Mouse (Mus musculus) frontal cortex, postnatal 14 days (tissue): ENCODE measurements around the gene Nrxn1.

Source experiments
- DNase-seq, 2 experiments: peaks; one replicate each; pipeline ENCODE4 v3.0.0; 2022; ENCODE audit warnings: low spot score in 2 of 2

Nrxn1 gene

DNA sequence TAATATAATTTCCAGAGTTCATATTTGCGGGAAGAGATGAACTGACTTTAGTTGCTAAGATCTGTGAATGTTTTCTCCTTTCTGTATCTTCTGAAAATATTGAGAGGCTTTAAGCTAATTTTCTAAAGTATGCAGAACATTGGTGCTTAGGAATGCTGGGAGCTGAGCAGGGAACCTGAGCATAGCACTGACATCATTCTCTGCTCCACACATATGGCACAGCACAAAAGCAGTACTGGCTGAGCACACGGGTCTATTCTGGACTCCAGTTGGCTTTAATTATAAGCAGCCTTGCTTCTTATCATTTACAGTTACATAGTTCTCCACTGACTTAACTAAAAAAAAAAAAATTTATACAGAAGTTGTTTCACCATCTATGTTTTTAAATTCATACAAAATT is 641.5 kb downstream of the Nrxn1 start:
- DNase-seq, result no peak

DNA sequence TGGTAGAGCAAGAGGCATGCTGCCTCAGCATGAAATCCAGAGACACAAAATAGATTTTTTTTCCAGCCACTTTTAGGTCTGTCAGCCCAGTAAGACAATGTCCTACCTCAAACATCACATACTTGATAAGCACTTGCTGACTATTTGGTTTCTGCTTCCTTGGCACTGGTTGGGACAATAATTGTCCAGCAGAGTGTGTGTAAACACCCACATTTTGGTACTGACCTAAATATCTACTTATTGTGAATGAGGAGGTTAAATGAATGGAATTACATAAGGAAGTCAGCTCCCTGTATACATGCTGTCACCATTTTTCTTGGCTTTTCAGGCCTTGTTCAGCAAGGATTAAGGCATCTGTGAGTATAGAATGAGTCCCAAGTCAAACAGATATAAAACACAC is 649.8 kb downstream of the Nrxn1 start:
- DNase-seq, result no peak

DNA sequence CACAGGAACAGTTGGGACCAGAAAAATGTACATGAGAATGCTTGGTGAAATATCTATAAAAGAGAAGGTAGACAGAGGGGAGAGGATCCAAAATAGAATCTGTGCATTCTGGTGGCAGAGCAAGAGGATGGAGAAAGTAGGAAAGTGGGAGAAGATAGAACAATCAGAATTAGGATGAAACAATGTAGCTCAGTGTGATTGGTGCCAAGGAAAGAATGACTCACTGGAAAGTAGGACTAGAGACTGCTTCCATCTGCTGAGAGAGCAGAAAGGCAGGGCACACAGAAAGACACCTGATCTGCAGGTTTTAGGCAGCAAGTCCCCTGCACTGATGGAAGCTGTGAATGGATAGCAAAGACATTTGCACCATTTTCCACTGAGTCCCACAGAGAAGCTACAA is 657.0 kb downstream of the Nrxn1 start:
- no peak for DNase-seq

DNA sequence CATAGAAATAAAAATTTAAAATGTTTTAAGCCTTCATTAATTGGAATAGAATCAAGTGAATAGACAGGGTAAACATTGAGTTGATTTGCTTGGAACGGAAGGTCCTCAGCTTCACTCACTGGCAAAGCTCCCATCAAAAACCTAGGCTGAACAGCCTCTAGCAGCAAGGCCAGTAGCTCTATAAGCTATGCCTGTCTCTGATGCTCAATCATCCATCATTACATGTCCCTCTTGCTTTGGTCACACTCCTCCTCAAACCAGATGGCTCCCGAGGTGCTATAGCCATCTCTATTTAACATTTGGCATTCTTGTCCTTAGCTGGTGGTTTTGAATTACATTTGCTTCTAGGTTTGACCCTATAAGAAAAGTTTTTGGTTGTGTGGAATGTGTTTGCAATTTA is 657.5 kb downstream of the Nrxn1 start:
- no peak for DNase-seq

DNA sequence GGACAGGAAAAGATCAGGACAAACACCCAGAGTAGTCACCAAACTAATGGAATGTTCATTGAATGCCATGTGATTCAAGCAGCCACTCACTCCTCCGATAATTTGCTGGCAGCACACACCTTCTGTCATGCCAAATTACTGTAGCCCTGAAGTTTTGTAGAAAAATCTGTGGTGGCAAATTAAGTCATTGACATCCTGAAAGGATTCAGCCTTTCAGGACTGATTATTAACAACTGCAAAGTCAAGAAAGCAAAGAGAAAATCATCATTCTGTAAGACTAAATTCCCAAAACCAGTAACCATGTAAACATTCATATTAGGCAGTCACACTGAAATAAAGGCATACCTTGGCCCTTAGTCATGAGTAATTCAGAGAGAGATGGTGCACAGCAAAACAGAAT is 662.7 kb downstream of the Nrxn1 start:
- DNase-seq, result no peak

DNA sequence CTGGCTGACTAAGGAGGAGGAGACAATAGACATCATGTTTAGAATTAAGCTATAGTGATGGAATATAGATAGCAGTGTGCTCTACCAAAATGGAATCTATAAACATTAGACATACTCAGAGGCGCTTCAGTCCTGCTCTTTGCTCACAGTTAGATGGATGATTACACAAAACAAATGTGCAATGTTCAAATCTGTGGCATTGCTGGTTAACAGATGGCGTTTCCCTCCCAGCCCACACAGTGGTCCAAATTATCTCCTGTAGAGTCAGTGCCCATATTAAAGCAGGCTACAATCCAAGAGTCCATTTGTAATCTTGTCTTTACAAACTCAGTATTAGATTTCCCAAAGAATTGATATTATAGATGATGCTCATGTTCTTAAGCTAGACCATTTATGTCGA is 666.9 kb downstream of the Nrxn1 start:
- no peak for DNase-seq

DNA sequence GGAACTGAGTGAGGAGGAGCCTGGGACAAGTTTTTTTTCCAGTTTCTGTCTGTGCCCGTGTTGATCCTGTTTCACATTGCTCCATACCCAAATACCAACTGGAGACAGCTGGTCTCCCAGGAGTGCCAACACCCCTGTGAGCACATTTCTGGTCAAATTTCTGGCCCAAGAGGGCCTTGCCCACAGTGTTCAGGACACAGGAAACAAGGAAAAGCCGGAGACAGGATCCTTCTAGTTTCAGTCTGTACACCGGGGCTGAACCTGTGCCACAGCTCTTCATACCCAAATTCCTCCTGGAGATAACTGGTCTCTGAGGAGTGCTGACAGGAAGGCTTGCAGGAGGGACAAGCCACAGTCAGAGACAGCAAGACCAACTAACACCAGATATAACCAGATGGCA is 670.3 kb downstream of the Nrxn1 start:
- DNase-seq, result no peak

DNA sequence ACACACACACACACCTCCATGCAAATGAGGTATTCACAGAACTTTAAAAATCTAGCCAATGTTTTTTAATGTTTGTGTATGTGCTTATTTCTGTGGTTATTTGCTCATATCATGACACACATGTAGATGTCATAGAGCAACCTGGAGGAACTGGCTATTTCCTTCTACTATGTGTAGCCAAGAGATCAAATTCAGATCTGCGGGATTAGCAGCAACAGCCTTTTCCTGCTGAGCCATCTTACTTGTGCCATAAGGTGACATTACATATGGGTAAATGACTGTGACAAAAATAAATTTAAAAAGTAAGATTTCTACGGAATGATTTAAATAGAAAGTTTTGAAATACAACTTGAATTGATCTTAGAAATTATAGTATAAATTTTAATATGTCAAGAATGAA is 672.1 kb downstream of the Nrxn1 start:
- no peak for DNase-seq

DNA sequence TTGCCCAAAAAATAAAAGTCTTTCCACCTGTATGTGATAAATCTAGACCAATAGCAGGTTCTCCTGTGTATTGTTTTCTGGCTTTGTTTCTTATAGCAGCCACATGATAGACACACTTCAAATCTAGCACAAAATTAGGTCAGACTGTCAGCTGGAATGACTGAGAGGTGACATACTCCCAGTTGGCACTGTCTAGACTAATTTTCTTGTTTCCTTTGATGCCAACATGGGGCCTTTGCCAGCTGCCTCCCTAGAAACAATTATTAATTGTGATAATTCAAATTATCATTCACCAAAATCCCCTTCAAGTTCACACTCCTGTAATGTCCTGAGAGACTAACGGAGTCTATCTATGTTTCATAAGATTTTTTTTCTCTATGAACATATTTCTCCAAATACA is 673.3 kb downstream of the Nrxn1 start:
- no peak for DNase-seq

DNA sequence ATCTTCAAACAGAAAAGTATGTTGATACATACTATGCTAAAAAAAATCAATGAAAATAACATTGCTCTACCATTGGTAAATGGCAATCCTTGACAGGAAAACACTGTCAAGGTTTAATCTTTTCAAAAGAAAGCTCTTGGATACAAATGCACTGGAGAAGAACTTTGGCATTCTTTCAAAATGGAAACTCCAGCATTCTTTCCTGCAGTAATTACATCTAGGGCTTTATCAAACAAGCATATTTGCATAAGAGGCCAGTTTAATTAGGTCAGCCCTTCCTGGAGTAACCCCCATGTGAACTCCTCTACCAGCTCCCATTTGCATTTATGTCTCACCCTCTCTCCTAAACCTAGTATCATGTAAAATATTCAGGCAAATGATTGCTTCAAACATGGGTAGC is 696.5 kb downstream of the Nrxn1 start:
- DNase-seq, result no peak

DNA sequence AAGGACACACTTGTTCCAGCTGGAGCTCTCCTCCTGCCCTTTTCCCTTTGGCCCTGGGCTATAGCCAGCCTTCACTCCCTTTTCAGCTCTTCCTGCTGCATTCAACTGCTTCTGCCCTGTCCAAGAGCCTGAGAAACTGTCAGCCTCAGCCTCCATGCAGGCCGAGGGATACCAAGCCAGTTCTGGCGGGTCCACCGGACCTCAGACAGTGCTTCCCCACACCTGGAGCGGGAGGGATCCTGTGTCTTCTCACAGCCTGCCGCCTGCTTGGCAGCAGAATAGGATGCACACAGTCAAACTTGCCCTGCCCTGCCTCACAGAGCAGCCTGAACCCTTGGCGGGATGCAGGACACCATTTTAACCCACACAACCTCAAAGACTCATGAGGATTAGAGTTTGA is 698.3 kb downstream of the Nrxn1 start:
- DNase-seq, result no peak

DNA sequence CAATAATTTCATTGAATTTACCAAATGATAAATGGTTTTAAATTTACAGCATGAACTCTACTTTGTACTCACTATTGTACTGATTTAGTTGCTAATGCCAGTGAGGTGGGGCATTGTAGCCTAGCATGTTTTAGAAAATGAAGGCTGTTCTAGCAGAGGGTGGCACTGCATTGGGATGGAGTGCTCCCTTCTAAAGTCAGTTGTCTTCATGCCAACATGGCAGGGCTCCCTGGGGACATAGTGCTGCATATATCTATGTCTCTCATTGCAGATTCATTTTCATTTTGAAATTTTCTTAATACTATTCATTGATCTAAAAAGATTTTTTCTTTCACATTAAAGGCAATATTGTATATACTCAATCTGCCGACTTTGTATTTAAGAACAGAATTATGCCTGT is 700.1 kb downstream of the Nrxn1 start:
- no peak for DNase-seq

DNA sequence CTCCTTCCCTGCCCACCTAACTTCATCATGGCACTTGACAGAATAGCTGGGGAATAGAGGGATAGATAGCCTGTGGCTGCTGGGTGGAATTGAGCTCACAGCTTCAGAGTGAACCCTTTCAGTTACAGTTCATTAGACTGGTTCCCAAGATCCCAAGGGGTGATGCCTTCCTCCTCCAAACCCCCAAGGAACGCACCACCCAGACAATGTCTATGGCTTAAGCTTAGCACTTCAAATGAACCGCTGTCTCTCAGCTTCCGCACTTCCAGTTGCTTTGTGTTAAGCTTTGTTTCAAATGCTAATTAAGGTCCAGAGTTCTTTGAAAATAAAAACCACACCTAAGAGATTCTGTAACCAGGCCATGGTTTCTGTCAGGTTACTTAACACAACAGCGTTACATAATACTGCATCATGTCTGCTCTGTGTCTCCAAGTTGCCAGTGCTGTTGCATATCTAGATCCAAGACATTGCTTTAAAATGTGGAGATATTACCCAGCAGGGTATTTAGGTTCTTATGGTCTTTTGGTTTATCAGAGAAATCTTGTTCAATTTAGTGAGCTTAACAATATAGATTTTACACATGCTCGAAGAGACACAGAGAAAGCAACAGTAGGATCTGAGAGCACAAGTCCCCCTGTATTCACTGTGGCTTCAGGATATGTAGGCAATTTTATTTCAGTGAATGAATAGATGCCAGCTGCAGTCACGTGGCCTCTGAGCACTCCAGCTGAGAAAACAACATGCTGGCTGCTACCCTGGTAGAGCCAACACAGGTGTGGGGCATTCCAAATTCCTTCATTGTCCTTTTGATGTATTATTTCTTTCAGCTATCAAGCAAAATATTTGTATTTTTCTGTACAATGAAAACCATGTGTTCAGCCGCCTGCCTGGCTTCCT is 702.3 kb downstream of the Nrxn1 start:
- DNase-seq, result no peak

DNA sequence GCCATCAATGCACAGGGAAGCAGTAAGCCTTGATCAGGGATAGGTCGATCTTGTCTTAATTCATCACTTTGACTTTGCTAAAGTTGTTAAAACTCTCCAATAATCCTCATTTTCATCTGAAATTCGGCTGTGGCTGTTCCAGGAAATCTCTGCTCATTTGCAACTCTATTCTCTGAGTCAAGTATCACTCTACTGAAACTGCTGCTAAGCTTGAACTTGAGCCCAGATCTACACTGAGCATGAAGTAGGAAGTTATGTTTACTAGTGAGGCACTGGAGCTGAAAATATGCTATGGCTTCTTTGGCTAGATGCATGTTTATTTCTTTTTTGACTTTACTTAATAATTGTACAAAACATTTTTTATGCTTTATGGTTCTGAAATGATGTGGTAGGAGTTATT is 708.0 kb downstream of the Nrxn1 start:
- no peak for DNase-seq

DNA sequence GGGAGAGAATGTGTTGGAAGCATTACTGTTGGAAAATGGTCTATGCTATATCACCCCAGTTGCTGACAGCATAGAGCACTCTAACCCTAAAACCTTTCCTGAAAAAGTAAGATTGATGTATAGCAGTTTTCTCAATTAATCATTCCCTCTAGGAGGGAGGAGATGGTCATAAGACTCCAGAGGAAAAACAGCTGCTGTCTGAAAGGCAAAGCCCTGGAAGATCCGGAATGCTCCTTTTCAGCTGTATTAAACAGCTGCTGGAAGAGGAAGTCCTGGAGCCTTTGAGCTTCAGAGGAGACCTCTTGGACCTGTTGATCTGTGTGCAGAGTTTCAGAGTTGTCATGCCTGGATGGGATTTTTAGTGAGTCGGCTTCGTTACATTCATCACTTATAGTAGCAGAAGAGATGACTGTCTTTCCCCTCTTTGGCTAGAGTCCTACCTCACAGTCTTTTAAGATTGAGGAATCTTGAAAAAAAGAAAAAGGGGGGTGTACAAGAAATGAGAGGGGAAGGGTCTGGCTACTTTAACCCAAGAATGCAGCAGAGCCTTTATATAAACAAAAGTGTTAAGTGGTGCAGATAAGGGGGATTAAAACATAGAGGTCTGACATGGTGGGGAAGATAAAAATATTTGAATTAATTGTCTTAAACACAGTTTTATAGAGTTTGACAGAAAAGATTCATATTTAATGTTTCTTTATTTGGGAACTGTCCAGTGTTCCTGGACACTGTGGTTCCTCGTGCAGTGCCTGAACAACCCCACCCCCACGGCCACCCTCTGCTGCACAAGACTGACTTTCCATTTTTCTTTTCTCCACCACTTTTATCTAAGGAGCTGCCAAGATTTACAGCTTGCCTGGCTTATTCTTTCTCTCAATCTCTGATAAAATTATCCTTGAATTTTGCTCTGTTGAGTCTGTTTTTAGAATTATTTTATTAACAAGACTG is 710.1 kb downstream of the Nrxn1 start:
- no peak for DNase-seq

DNA sequence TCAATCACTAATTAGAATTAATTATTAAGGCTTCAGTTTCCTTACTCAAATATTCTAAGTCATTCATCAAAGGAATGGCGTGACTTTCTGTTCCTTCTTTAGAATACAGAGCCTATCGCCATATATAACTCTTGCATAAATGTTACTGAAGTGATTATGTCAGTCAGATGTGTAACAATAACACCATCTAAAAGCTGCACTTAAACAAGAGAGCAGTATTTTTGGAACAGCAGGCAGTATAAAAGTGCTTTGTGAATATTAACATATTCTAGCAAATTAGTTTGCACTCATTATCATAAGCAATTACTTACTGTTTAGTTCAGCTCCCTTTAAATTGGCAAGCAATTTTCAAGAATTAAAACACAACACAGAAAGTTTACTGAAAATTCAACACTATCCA is 716.3 kb downstream of the Nrxn1 start:
- DNase-seq, result no peak

DNA sequence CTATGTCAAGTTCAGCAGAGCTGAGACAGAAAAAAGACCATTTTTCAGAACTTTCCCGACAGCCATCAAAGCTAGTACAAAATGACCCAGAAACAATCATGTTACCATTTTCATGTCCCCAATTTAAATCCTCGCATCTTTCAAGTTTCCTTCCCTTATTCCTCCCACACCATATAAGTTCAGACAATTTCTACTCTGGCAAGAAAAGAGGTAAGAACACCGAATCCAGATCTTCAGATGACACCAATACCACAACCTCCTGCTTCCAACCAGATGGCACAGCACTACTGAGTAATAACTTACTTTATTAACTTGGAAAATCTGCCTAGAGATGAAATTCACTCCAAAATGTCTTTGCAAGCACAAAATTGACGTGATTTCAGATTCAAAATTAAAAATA is 730.7 kb downstream of the Nrxn1 start:
- DNase-seq, result no peak

DNA sequence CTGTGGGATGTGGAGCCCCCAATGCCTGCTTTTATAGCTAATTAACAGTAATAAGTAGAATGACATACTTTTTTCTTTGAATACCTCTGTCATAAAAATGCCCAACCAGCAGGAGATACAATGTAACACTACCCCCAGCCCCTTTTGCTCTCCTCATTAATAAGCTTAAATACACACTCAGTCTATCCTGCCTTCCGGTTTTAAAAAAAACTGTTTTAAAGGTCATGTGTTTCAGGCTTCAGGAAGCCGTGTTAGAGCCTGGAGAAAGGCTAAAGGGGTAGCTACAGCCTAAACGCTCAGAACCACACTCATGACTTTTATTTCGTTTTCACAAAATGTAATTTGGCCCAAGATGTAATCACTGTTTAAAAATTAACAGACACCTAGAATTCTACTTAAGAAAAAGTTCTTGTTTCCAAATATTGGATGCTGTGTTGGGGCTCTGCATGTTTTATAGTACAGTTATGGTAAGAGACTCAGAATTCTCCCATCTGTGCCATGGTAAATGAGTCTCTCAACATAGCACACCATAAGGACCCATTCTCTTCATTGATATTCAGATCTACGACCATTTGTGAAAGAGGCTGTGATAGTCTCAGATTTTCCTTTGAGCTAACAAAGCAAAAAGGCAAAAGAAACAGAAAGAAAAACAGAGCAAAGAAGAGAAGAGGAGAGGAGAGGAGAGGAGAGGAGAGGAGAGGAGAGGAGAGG is 743.3 kb downstream of the Nrxn1 start:
- DNase-seq, result no peak

DNA sequence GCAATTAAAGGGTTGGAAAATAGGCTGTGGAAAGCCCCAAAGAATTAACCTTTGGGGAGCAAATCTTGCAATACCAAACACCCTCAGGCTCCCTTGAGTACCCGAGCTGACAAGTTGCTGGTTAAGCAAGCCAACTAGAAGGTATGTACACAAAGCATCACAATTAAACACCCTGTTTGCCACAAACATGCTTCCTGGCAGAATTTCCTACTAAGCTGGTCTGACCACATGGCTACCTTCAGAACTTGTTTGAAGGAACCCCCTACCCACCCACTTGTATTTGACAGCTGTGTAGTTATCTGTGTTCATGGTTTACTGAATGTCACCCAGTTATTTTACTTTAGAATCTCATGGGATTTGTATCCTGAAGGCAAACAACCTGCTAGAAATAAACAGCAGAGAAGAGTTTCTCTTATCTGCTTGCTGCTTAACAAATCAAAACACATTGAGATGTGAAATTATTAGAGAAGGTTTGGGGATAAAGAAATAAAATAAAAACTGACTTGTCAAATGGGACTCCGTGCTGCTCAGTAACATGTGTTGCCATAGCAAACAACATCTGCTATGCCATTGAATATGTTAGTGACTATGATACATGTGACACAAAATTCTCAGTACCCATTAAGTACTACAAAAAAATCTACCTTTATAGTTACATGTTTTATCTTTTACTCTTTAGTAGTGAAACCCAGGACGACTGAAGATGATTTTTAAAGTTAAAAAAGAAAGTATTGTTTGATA is 746.0 kb downstream of the Nrxn1 start:
- no peak for DNase-seq

DNA sequence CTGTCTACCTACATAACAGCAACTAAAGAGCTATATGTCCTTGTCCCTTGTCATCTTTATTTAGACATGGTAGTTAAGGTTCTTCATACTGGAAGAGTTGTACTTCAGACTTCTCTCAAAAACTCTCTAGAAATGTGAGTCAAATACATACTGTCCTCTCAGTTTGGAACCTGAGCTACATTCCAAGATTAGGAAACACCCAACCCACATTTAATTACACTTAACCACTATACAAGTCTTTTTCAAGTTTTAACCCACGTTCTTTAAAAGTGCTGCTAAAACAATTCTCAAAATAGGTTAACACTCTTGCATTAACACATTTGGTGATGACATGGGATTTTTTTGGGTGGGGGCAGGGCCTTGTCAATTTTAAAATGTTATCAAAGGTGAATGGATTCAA is 759.4 kb downstream of the Nrxn1 start:
- DNase-seq, result no peak

DNA sequence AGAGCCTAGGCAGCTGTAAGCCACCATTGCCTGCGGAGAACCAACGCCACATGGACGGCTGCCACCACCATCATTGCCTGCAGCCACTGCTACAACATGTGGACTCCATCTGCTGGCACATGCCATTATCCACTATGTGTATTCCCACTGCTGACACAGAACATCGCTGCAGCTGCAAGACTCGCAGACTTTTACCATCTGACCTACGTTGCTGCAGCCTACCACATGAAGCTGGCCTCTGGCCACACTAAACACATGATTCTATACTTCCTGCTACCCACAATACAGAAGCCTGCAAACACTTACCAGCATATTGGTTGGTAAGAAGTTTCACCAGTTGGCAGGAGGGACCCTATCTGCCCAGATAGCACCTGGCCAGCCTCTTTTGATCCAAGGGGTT is 769.2 kb downstream of the Nrxn1 start:
- DNase-seq, result no peak

DNA sequence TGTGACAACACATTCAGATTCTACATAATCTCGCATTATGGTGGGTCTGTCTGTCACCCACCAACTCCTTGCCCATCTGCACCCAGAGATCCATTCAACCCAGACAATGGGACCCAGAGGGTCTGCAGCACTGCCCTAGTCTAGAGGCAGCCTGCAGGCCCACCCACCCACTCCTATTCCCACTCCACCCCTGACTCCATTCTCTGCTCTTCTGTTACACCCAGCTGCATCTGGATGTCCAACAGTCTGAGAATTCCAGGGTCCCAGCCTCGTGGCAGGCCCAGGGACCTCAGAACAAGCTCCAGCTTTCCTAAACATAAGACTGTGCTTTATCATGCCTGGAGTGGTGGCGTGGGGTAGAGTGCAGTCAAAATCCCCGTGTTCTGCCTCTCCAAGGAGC is 820.6 kb downstream of the Nrxn1 start:
- DNase-seq, result no peak
